Mouse (Mus musculus) liver, adult 2 months (tissue): Measurements from ENCODE around the gene Fgd1. TPM values are rescaled to one million over a fixed set of nuclear protein-coding genes. Genes with fewer than 3 reads are reported as not detected.
A peak's percentile ranks its signal among the peaks of the same experiment; 100 is the strongest.

Source experiments
- DNase-seq: peaks from one replicate; pipeline ENCODE4 v3.0.0-alpha.2; 2011; ENCODE audit warnings: low read depth, low spot score; ENCODE audit errors: extremely low read depth
- H3K27ac ChIP-seq: fragments of 200-500 bp; replicated peaks from 2 replicates; pipeline ENCODE4 v1.5.1; 2012; ENCODE audit warnings: low read depth, mild to moderate bottlenecking, control low read depth, inconsistent platforms, low read length; ENCODE audit not compliant: insufficient read depth
- H3K27me3 ChIP-seq: fragments of 200-500 bp; 2 replicates; pipeline ENCODE4 v1.6.1; 2012; ENCODE audit warnings: mild to moderate bottlenecking, moderate library complexity, low read length, inconsistent platforms; ENCODE audit not compliant: control insufficient read depth, insufficient read depth
- H3K36me3 ChIP-seq: fragments of 200-500 bp; 2 replicates; pipeline ENCODE4 v1.6.1; 2012; ENCODE audit warnings: low read length, inconsistent platforms; ENCODE audit not compliant: control insufficient read depth, insufficient read depth
- H3K4me1 ChIP-seq: fragments of 200-500 bp; 2 replicates; pipeline ENCODE4 v1.6.1; 2011; ENCODE audit warnings: low read length; ENCODE audit not compliant: control insufficient read depth, insufficient read depth
- H3K4me3 ChIP-seq: fragments of 200-500 bp; 2 replicates; pipeline ENCODE4 v1.5.1; 2011; ENCODE audit warnings: low read depth, mild to moderate bottlenecking, control low read depth, low read length, moderate library complexity; ENCODE audit not compliant: insufficient read depth
- H3K79me2 ChIP-seq: fragments of 200-500 bp; 2 replicates; pipeline ENCODE4 v1.6.1; 2012; ENCODE audit warnings: inconsistent platforms, mild to moderate bottlenecking, low read length, moderate library complexity; ENCODE audit not compliant: control insufficient read depth, insufficient read depth
- H3K9ac ChIP-seq: fragments of 200-500 bp; 2 replicates; pipeline ENCODE4 v1.6.1; 2012; ENCODE audit warnings: low read depth, mild to moderate bottlenecking, control low read depth, inconsistent platforms, low read length
- CTCF ChIP-seq: fragments of 200-500 bp; IDR thresholded peaks from 2 replicates; pipeline ENCODE4 v1.5.1; 2011; ENCODE audit warnings: low read depth, low read length, control low read depth
- POLR2A ChIP-seq: fragments of 200-500 bp; IDR thresholded peaks from 2 replicates; pipeline ENCODE4 v1.6.1; 2011; ENCODE audit warnings: low read length, control low read depth; ENCODE audit not compliant: insufficient read depth; ENCODE audit errors: extremely low read depth
- WGBS: fragments of 180-500 bp; shearing (Covaris S2); methylation state at CpG from one replicate; pipeline ENCODE4 v1.1.7; 2018; 5-methylcytosine and 5-hydroxymethylcytosine counted together
- polyA plus RNA-seq: library from polyadenylated mRNA; depleted of rRNA; stranded (reverse); fragments of >200 nt; gene quantifications from 2 replicates; pipeline ENCODE4 v1.2.3, GENCODE M21; 2012
- total RNA-seq: library from RNA; depleted of rRNA; stranded (reverse); fragments of >200 nt; gene quantifications from 2 replicates; pipeline ENCODE4 v1.2.3, GENCODE M21; 2014

The Fgd1 gene
- total and polyA plus RNA-seq, 2 experiments: 0.83 to 2.4 TPM

DNA sequence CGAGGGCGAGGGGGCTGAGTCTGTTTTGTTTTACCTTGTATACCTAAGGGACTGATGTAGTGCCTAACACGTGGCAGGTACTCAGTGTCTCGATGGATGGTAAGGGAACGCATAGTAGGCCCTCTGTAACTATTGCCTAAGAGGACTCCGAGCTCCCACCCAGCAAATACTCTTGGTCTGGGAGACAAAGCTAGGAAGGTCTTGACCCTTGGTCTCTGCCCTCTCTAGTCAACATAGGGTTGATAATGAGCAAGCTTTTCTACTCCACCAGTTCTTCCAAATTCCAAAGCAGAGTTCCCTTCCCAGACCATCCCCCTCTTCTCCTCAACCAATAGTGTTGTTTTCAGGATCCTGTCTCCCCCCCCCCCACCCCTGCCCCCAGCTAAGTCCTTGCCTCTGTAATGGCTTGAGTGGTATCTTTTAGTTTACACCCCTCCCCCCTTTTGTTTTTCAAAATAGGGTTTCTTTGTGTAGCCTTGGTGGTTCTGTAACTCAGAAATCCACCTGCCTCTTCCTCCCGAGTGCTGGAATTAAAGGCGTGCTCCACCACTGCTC, 3.8 kb downstream of the Fgd1 start:
- no peak for DNase-seq
- Histone ChIP-seq H3K9ac (no peak overlapping the region), H3K4me3 (no peak overlapping the region), H3K27me3 (no peaks in the 10 kb centered on the region), H3K79me2 (no peaks in the 10 kb centered on the region; the same call in 1 of the 2 replicates), H3K27ac (no peak overlapping the region), H3K36me3 (no peaks in the 10 kb centered on the region), H3K4me1 (0 out of 2 replicates have a peak, but pooled peaks cover 4% of the 10 kb centered on the region)
- WGBS: 43% methylated on average over 8 of the region's 8 CpGs
- TF ChIP-seq CTCF: no peak
- TF ChIP-seq POLR2A: no peak

DNA sequence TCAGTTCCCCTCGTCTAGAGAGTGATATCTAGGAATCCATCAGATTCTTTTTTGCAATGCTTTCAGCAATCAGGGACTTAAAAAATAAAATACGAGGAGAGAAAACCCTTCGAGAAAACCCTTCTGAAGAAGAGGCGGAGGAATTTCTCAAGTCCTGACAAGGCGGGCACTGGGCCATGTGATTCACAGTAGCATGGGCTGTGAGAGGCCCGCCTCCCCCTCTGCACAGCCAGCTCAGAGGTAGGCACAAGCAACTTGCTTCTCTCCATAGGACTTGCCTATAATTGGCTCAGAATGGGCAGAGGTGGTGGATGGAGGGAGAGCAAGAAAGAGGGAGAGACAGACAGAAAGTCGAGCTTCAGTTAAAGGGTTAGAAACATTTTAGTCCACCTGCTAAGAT, 4.4 kb downstream of the Fgd1 start:
- H3K4me3 ChIP-seq: no peak overlapping the region
- TF ChIP-seq POLR2A (no peak), CTCF (no peak)
- no peak for DNase-seq
- H3K9ac ChIP-seq: no peak overlapping the region
- H3K36me3 ChIP-seq: no peaks in the 10 kb centered on the region
- H3K79me2 ChIP-seq: no peaks in the 10 kb centered on the region; the same call in 1 of the 2 replicates
- no peaks in the 10 kb centered on the region for H3K27me3 ChIP-seq
- 84% methylated on average over 7 of the region's 7 CpGs for WGBS
- no peak overlapping the region for H3K27ac ChIP-seq
- 0 out of 2 replicates have a peak, but pooled peaks cover 4% of the 10 kb centered on the region for H3K4me1 ChIP-seq

DNA sequence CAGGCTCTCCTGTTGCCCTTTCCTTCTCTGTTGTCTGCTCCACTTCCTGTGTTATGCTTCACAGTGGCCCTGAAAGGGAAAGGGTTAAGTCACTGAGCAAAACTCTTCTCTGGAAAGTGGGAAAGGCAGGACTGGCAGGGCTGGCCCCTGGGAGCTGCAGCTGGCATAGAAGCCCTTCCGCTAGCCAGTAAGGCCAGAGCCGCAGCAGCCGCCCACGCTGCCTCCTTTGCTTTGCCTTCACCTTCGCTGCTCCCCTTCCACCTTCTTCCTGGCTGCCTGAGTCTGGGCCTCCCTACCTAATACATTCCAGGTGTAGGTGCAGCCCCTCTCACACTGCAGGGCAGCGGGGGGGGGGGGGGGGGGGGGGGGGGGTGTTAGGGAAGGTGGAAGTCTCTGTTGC, 8.5 kb downstream of the Fgd1 start:
- no peaks in the 10 kb centered on the region for H3K36me3 ChIP-seq
- no peak overlapping the region for H3K9ac ChIP-seq
- no peak for TF ChIP-seq CTCF
- TF ChIP-seq POLR2A: no peak
- no peaks in the 10 kb centered on the region for H3K4me1 ChIP-seq
- no peak overlapping the region for H3K4me3 ChIP-seq
- H3K79me2 ChIP-seq: no peaks in the 10 kb centered on the region
- 65% methylated on average over 5 of the region's 6 CpGs for WGBS
- H3K27ac ChIP-seq: no peak overlapping the region
- DNase-seq: no peak
- no peaks in the 10 kb centered on the region for H3K27me3 ChIP-seq

DNA sequence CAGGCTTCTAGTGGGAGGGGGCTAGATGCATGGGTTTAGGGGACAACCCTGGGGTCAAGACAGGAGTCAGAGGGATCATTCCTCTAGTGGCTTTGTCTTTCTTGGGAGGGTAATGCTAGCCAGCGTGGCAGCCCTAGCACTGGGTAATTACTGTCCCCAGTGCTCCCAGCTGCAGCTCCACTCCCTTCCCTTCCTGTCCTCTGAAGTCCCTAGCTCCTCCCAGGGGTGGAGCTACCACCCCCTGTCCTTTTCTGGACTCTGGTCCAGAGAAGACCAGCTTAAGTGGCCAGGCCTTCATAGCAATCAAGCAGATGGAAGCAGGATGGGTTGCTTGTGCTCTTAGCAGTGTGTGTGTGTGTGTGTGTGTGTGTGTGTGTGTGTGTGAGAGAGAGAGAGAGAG, 9.6 kb downstream of the Fgd1 start:
- 10% methylated on average over 1 of the region's 1 CpGs for WGBS
- DNase-seq: peak; percentile 1
- Histone ChIP-seq H3K27ac (no peak overlapping the region), H3K79me2 (no peaks in the 10 kb centered on the region), H3K27me3 (no peaks in the 10 kb centered on the region), H3K36me3 (no peaks in the 10 kb centered on the region), H3K4me1 (no peaks in the 10 kb centered on the region), H3K9ac (no peak overlapping the region), H3K4me3 (no peak overlapping the region)
- no peak for TF ChIP-seq POLR2A
- TF ChIP-seq CTCF: no peak

DNA sequence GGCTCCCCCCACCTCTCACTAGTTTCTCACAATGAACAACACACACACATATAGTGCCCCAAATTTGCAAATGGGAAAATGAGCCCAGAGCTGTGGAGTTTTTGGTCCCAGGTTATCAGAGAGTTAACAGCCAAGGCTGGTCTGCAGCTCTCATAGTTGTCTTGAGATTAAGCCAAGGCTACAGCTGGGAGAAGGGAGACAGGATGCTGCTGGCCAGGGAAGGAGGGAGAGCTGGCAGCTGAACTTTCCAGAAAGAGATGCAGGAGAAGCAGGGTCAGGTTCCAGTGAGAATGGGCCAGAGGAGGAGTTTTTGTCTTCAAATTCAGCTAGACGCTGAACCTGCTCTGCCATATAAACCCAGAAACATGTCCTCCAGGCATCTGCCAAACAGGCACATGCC, 13.4 kb downstream of the Fgd1 start:
- DNase-seq: peak; percentile 1
- Histone ChIP-seq H3K36me3 (no peaks in the 10 kb centered on the region), H3K4me3 (no peak overlapping the region), H3K27ac (no peak overlapping the region), H3K27me3 (no peaks in the 10 kb centered on the region), H3K4me1 (no peaks in the 10 kb centered on the region; the same call in 1 of the 2 replicates), H3K79me2 (no peaks in the 10 kb centered on the region), H3K9ac (no peak overlapping the region)
- WGBS: 88% methylated on average over 1 of the region's 1 CpGs
- no peak for TF ChIP-seq CTCF
- TF ChIP-seq POLR2A: no peak

DNA sequence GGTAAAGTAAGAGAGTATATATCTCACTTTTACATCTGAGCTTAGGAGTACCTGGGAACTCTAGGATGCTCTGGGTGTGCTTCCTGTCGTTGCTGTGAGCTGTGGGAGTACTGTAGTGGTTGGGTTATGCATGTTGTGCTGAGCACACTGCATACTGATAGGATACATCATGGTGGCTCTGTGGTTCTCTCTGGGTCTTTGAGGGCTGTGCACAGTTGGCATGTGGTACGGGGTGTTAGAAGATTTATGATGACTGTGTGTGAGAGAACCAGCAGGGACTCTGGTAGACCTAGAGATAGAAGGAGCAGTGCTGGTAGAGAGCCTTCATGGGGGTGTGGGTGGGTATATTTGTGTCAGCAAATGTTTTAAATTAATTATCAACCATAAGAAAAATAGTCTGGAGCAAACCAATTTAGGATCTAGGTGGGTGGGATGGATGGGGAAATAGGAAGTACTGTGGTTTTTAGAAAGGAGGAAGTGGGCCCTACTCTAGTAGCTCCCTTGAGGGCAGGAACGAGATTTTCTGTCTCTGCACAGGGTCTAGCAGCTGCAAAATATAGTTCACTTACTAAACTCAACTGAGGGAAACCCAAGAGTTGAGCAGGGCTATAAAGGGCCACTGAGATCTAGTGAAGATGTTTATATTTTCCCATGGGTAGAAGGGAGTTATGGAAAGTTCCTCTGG, 15.8 kb downstream of the Fgd1 start:
- Histone ChIP-seq H3K4me1 (no peaks in the 10 kb centered on the region; the same call in 1 of the 2 replicates), H3K79me2 (no peaks in the 10 kb centered on the region), H3K36me3 (no peaks in the 10 kb centered on the region), H3K9ac (no peak overlapping the region), H3K27ac (no peak overlapping the region), H3K4me3 (no peak overlapping the region), H3K27me3 (no peaks in the 10 kb centered on the region)
- TF ChIP-seq POLR2A (no peak), CTCF (no peak)
- DNase-seq: no peak
- 73% methylated on average over 3 of the region's 3 CpGs for WGBS
